Mouse (Mus musculus): ENCODE measurements at regions not wholly inside any gene's neighbourhood (a gene's known extent, or its start where the extent isn't known, plus 50 kb on each side); places are given as distances from the start of the nearest gene placed in this dataset.

DNA sequence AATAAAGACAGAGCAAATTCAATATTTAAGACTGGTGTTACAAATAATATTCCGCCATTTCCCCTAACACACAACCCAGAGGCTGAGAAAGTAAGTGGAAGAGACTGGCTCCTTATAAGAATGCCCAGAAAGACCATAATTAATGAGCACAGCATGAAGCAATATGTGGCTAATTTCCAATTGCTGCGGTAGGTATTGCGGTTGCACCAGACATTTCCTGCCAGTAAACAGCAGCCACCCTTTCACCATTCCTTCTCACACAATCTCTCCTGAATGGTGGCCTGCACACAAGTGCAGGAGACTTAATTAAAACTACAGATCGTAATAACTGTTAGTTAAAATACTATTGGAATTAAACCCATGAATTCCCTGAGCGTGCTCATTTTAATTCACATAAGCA lies 71.8 kb upstream of the Pabpc6 start:
- H3K27ac ChIP-seq (replicated peaks): no peak overlapping the region
- no peak for ATAC-seq (ENCODE audit: extremely low read depth, insufficient number of reproducible peaks, low FRiP score, low TSS enrichment)

DNA sequence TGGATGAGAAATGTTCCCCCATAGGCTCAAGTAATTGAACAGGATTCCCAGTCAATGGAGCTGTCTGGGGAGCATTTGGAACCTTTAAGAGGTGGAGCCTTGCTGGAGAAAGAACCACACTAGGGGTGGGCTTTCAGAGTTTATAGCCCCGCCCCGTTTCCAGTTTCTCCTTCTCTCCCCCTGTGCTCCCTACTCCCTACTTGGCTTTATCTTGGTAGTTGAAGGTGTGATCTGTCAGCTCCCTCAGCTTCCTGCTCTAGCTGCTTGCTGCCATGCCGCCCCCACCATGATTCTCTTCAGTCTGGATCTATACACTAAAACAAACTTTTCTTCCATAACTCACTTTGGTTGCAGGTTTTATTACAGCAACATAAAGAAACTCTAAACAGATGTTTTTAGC lies 59.5 kb upstream of the Pabpc6 start:
- Histone ChIP-seq H3K27ac (replicated peaks) (no peak overlapping the region), H3K9me3 (no peaks in the 10 kb centered on the region), H3K36me3 (no peaks in the 10 kb centered on the region), H3K27me3 (replicated peaks) (no peaks in the 10 kb centered on the region; the same call in 1 of the 2 replicates), H3K9ac (no peak overlapping the region), H3K4me3 (no peak overlapping the region), H3K4me1 (no peaks in the 10 kb centered on the region), H3K4me2 (no peak overlapping the region)
- WGBS: 27% methylated on average over 3 of the region's 3 CpGs
- no peak for ATAC-seq (ENCODE audit: extremely low read depth, insufficient number of reproducible peaks, low FRiP score, low TSS enrichment)

More for the DNA sequence above, 71.8 kb upstream of the Pabpc6 start:
- Histone ChIP-seq H3K4me3 (no peak overlapping the region), H3K9ac (no peak overlapping the region), H3K4me2 (no peak overlapping the region), H3K4me1 (0 out of 2 replicates have a peak, but pooled peaks cover 2% of the 10 kb centered on the region), H3K27me3 (replicated peaks) (no peaks in the 10 kb centered on the region), H3K36me3 (no peaks in the 10 kb centered on the region), H3K9me3 (no peaks in the 10 kb centered on the region)
- 82% methylated on average over 5 of the region's 5 CpGs for WGBS

DNA sequence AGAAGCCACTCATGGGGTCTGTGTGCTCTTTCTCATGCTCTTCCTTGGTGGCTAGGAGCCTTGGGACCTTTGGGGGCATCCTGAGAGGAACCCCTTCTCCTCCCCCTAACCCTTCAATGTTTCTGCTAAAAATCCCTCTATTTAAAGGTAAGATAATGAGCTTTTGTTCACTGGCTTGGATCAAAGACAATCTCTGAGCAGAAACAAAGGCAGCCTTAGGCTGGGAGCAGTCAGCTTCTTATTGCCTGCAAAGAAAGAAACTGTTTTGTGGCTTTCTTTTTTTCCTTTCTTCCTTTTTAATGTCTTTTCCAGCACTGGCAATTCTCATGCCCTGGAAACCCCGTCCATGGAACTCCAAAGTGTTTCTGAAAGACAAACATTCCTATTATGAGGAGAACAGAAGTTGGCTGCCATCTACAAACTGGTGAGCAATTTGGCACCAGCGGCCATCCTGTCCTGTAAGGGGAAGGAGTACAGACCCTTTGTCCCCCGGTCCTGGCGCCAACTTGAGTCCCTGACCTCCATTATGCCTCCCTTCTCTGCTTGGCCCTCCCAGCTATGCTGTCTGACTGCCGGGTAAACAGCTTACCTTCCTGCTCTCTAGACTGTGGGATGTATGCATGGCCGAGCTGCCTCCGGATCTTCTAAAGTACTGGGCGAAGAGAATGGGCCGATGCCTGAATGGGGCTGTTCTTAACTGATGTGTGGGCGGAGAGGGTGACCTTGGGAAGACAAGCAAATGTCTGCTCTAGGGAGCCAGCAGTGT lies 56.4 kb upstream of the Pabpc6 start:
- no peaks in the 10 kb centered on the region for H3K9me3 ChIP-seq
- H3K4me1 ChIP-seq: 0 out of 2 replicates have a peak, but pooled peaks cover 3% of the 10 kb centered on the region
- no peaks in the 10 kb centered on the region; the same call in 1 of the 2 replicates for H3K27me3 ChIP-seq (replicated peaks)
- H3K36me3 ChIP-seq: no peaks in the 10 kb centered on the region
- no peak overlapping the region for H3K4me3 ChIP-seq
- ATAC-seq (ENCODE audit: extremely low read depth, insufficient number of reproducible peaks, low FRiP score, low TSS enrichment): no peak
- H3K4me2 ChIP-seq: no peak overlapping the region
- no peak overlapping the region for H3K27ac ChIP-seq (replicated peaks)
- 66% methylated on average over 10 of the region's 10 CpGs for WGBS
- H3K9ac ChIP-seq: no peak overlapping the region

DNA sequence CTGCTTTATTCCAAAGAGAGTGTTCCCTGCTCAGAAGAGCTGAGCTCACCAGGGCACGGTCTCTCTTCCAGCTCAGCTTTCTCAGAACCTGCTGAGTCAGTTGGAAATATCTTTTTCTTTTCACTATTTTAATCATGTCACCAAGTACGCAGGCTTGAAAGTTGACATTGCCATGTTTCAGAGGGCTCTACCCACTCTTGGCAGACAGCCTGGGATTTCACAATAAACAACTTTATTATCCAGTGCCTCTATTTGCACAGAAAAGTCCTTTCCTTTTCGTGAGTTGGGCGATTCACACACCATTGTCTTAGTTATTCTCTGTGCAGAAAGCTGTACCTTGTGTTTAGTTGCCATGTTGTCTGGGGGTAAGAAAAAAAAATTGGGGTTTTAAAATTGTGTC lies 54.0 kb upstream of the Pabpc6 start:
- Histone ChIP-seq H3K27ac (replicated peaks) (no peak overlapping the region), H3K9me3 (no peaks in the 10 kb centered on the region), H3K27me3 (replicated peaks) (no peaks in the 10 kb centered on the region; the same call in 1 of the 2 replicates), H3K4me2 (no peak overlapping the region), H3K36me3 (no peaks in the 10 kb centered on the region), H3K9ac (no peak overlapping the region), H3K4me1 (0 out of 2 replicates have a peak, but pooled peaks cover 3% of the 10 kb centered on the region), H3K4me3 (no peak overlapping the region)
- WGBS: 44% methylated on average over 4 of the region's 4 CpGs
- no peak for ATAC-seq (ENCODE audit: extremely low read depth, insufficient number of reproducible peaks, low FRiP score, low TSS enrichment)

DNA sequence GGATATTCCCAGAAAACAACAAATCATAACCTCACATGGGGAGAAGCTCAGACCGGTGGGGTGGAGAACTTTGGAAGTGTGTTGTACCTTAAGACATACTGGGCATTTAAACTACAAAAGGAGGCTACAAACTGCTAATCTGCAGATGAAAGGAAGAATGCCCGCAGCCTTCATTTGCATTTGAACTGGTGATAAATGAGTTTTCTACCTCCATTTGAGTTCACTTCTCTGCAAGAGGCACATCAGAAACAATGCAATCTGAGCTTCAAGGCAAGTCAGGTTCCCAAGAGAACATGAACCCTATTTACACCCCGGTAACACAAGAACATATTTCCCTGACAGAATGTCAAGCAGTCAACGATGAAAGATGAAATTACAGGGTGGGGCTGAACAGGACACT lies 53.2 kb upstream of the Pabpc6 start:
- H3K9ac ChIP-seq: no peak overlapping the region
- no peak overlapping the region for H3K4me3 ChIP-seq
- no peak for ATAC-seq (ENCODE audit: extremely low read depth, insufficient number of reproducible peaks, low FRiP score, low TSS enrichment)
- no peaks in the 10 kb centered on the region for H3K9me3 ChIP-seq
- no peak overlapping the region for H3K27ac ChIP-seq (replicated peaks)
- H3K27me3 ChIP-seq (replicated peaks): no peaks in the 10 kb centered on the region; the same call in 1 of the 2 replicates
- H3K4me2 ChIP-seq: no peak overlapping the region
- 21% methylated on average over 4 of the region's 4 CpGs for WGBS
- H3K4me1 ChIP-seq: 0 out of 2 replicates have a peak, but pooled peaks cover 3% of the 10 kb centered on the region
- no peaks in the 10 kb centered on the region for H3K36me3 ChIP-seq
